Mouse (Mus musculus) lung, embryonic 15.5 days (tissue): ENCODE data around the gene Clasp2. TPM values are rescaled to one million over a fixed set of nuclear protein-coding genes. Genes with fewer than 3 reads are reported as not detected.

ENCODE experiments used
- ATAC-seq: fragments of 200-750 bp; cut with Nextera tagmentation; 2 replicates; pipeline ENCODE4 v1.8.0; 2017; ENCODE audit warnings: moderate number of reproducible peaks, borderline replicate concordance; ENCODE audit not compliant: low FRiP score, low TSS enrichment; ENCODE audit errors: extremely low read depth
- H3K27ac ChIP-seq: fragments of 300-500 bp; sonication (generic); 2 replicates; pipeline ENCODE4 v1.5.1; 2015; ENCODE audit warnings: moderate library complexity, mild to moderate bottlenecking, inconsistent platforms
- H3K27me3 ChIP-seq: fragments of 300-500 bp; sonication (generic); 2 replicates; pipeline ENCODE4 v1.6.1; 2015; ENCODE audit warnings: inconsistent platforms
- H3K36me3 ChIP-seq: fragments of 300-500 bp; sonication (generic); 2 replicates; pipeline ENCODE4 v1.6.1; 2015; ENCODE audit warnings: inconsistent platforms
- H3K4me1 ChIP-seq: fragments of 300-500 bp; sonication (generic); 2 replicates; pipeline ENCODE4 v1.6.1; 2015; ENCODE audit warnings: inconsistent platforms
- H3K4me2 ChIP-seq: fragments of 300-500 bp; sonication (generic); 2 replicates; pipeline ENCODE4 v1.6.1; 2015; ENCODE audit warnings: inconsistent platforms, mild to moderate bottlenecking, moderate library complexity
- H3K4me3 ChIP-seq: fragments of 300-500 bp; sonication (generic); 2 replicates; pipeline ENCODE4 v1.5.1; 2015; ENCODE audit warnings: mild to moderate bottlenecking, inconsistent platforms
- H3K9ac ChIP-seq: fragments of 300-500 bp; sonication (generic); 2 replicates; pipeline ENCODE4 v1.6.1; 2015; ENCODE audit warnings: inconsistent platforms
- H3K9me3 ChIP-seq: fragments of 300-500 bp; sonication (generic); 2 replicates; pipeline ENCODE4 v1.6.1; 2016; ENCODE audit warnings: inconsistent platforms
- WGBS: fragments of 180-500 bp; shearing (Covaris S2); methylation state at CpG from one replicate; pipeline ENCODE4 v1.1.7; 2015; 5-methylcytosine and 5-hydroxymethylcytosine counted together
- polyA plus RNA-seq: library from polyadenylated mRNA; unstranded; fragments of >200 nt; fragmentation: Nextera tagmentation; extraction: Ambion mirVana; gene quantifications from 2 replicates; pipeline ENCODE4 v1.2.1, GENCODE M21; 2015

Clasp2 gene
- polyA plus RNA-seq, 1 experiment from 2014 or later, result 27.3 TPM

DNA sequence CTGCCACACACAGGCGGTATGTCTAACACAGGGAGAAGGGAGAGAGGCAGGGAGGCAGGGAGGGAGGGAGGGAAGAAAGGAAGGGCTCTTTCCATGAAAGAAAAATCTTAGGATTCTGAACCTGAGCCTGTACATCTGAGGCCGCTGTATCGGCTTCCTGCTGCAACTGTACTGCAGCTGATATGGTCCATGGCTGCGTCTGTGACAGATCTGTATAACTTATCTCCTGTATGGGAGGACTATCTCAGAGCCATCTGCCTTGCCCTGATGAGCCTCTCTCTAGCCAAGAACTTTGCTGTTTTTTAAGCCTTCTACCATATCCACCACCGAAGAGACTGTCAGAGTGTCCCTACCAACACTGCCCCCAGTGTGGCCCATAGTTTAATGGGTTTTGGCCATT lies 174.5 kb downstream of the Clasp2 start:
- Histone ChIP-seq H3K4me1 (no peaks in the 10 kb centered on the region), H3K9ac (no peak overlapping the region), H3K9me3 (no peaks in the 10 kb centered on the region), H3K27me3 (no peaks in the 10 kb centered on the region), H3K36me3 (peaks cover 41% of the 10 kb centered on the region), H3K4me3 (no peak overlapping the region), H3K4me2 (no peak overlapping the region), H3K27ac (no peak overlapping the region)
- no peak for ATAC-seq
- 95% methylated on average over 5 of the region's 5 CpGs for WGBS

DNA sequence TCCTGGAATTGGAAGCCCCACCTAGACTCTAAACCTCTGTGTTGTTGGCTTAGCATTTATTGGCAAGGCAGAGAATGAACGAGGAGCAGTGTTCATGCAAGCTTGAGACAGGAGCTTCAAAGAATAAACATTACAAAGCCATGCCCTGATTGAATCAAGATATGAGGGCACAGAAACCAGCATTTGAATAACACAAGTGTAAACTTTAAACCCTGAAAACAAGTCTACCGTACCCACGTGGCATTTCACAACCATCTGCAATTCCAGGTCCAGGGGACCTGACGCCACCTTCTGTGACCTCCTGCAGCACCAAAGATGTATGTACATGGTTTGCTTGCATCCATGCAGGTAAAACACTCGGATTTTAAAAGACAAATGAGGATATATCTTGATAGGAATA lies 181.4 kb downstream of the Clasp2 start:
- H3K27ac ChIP-seq, result no peak overlapping the region
- no peak for ATAC-seq
- H3K36me3 ChIP-seq, result peaks cover 15% of the 10 kb centered on the region; the same call in 1 of the 2 replicates
- no peaks in the 10 kb centered on the region for H3K9me3 ChIP-seq
- no peaks in the 10 kb centered on the region for H3K27me3 ChIP-seq
- 88% methylated on average over 5 of the region's 5 CpGs for WGBS
- no peak overlapping the region for H3K4me3 ChIP-seq
- H3K9ac ChIP-seq, result no peak overlapping the region
- no peak overlapping the region for H3K4me2 ChIP-seq
- no peaks in the 10 kb centered on the region for H3K4me1 ChIP-seq

DNA sequence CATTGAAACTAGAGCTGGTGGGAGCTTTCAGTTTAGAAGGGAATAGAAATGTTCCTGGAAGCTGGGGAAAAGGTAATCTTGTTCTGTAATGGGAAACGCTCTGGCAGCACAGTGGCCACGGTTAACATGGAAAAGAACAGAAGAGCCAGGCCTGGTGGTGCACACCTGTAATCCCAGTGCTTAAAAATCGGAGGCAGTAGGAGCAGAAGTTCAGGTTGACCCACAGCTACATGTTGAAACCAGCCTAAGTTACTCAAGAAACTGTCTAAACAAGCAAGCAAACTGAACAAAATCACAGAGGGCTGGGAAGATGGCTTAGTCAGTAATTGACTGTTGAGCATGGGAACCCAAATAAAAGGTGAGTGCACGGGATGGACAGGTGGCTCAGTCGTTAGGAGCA lies 183.6 kb downstream of the Clasp2 start:
- 84% methylated on average over 5 of the region's 5 CpGs for WGBS
- no peak overlapping the region for H3K27ac ChIP-seq
- peaks cover 12% of the 10 kb centered on the region; the same call in 1 of the 2 replicates for H3K36me3 ChIP-seq
- no peaks in the 10 kb centered on the region for H3K4me1 ChIP-seq
- no peaks in the 10 kb centered on the region for H3K9me3 ChIP-seq
- ATAC-seq, result no peak
- no peak overlapping the region for H3K9ac ChIP-seq
- H3K27me3 ChIP-seq, result no peaks in the 10 kb centered on the region
- no peak overlapping the region for H3K4me2 ChIP-seq
- no peak overlapping the region for H3K4me3 ChIP-seq

DNA sequence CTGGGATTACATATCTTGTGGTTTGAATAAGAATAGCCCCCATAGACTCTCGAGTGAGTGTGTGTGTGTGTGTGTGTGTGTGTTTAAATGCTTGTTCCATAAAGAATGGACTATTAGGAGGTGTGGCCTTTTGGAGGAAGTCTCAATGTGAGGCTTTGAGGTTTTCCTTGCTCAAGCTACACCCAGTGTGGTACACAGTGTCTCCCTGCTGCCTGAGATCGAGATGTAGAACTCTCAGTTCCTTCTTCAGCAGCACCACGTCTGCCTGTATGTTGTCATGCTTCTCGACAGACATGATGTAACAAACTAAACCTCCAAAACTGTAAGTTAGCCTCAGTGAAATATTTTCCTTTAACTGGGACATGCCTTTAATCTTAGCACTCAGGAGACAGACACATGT lies 187.3 kb downstream of the Clasp2 start:
- Histone ChIP-seq H3K4me3 (no peak overlapping the region), H3K9me3 (no peaks in the 10 kb centered on the region), H3K27me3 (no peaks in the 10 kb centered on the region), H3K27ac (no peak overlapping the region), H3K4me2 (no peak overlapping the region), H3K4me1 (peaks cover 19% of the 10 kb centered on the region), H3K36me3 (no peaks in the 10 kb centered on the region), H3K9ac (no peak overlapping the region)
- WGBS, result 69% methylated on average over 4 of the region's 4 CpGs
- ATAC-seq, result no peak

DNA sequence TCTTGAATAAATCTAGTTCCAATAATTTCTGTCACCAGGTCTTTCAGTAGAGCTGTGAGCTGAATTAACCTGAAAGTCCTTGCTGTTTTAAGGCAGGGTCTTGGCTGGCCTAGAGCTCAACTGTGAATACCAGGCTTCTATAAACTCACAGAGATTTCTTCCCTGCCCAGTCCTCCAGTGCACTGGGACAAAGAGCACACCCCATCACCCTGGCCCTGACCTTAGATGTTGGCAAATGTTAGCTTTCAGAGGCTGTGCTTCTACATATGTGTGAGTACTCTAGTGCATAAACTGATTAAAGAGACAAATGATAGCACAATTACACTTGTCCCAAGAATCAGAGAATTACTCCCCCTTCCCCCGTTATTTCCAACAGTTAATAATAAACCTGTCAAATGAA lies 188.4 kb downstream of the Clasp2 start:
- Histone ChIP-seq H3K27me3 (no peaks in the 10 kb centered on the region), H3K4me2 (no peak overlapping the region), H3K4me1 (peaks cover 20% of the 10 kb centered on the region), H3K4me3 (no peak overlapping the region), H3K27ac (no peak overlapping the region), H3K36me3 (no peaks in the 10 kb centered on the region), H3K9me3 (no peaks in the 10 kb centered on the region), H3K9ac (no peak overlapping the region)
- 82% methylated on average over 1 of the region's 1 CpGs for WGBS
- no peak for ATAC-seq

DNA sequence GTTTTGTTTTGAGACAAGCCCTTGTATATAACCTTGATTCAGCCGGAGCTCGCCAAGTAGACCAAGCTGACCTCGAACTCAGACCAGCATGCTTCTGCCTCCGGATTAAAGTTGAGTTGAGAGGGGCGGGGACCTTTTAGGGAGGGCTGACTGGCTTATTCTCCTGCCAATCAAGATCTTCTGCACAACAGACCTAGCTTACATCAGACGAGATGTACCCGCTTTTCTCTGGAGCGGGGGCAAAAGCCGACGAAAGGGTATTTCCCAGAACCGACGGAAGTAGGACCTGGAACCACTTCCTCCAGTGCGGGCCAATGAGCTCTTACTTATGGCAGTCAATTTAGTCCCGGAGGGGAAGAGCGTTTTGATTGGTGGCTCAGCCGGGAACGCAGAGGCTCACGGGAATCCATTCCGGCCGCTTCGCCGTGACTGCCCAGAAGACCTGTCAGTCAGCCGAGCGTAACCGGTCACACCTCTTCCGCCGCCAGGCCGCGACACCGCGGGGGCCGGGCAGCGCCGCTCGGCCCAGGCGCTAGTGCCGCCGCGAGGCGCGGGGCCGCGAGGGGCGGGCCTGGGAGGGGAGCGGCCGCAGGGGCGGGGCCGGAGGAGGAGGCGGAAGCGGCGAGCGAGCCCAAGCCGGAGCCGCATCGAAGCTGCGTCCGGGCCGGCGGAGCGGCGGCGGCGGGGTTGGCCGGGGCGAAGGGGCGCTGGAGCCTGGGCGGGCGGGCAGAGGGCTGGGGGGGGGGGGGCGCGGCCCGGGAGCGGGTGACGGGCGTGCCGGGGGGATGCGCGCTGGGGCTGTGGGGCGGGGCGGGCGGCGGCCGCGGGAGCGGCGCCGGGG lies 189.5 kb downstream of the Clasp2 start, which contains the start of gene Ubp1:
TSS of gene Ubp1 (plus strand) at position 401 of the 841 bp plus-strand sequence.
- H3K9ac ChIP-seq, result peak within 1 kb of the TSS; percentile 93
- H3K4me2 ChIP-seq, result peak within 1 kb of the TSS; percentile 79
- WGBS, result under 1% methylated on average over 45 of the region's 86 CpGs
- peak; percentile 98 for ATAC-seq
- H3K36me3 ChIP-seq, result no peaks in the 10 kb centered on the region
- H3K4me3 ChIP-seq, result peak within 1 kb of the TSS; percentile 99
- H3K27me3 ChIP-seq, result no peaks in the 10 kb centered on the region
- H3K4me1 ChIP-seq, result peaks cover 25% of the 10 kb centered on the region
- H3K27ac ChIP-seq, result peak within 1 kb of the TSS; percentile 88
- no peaks in the 10 kb centered on the region for H3K9me3 ChIP-seq

DNA sequence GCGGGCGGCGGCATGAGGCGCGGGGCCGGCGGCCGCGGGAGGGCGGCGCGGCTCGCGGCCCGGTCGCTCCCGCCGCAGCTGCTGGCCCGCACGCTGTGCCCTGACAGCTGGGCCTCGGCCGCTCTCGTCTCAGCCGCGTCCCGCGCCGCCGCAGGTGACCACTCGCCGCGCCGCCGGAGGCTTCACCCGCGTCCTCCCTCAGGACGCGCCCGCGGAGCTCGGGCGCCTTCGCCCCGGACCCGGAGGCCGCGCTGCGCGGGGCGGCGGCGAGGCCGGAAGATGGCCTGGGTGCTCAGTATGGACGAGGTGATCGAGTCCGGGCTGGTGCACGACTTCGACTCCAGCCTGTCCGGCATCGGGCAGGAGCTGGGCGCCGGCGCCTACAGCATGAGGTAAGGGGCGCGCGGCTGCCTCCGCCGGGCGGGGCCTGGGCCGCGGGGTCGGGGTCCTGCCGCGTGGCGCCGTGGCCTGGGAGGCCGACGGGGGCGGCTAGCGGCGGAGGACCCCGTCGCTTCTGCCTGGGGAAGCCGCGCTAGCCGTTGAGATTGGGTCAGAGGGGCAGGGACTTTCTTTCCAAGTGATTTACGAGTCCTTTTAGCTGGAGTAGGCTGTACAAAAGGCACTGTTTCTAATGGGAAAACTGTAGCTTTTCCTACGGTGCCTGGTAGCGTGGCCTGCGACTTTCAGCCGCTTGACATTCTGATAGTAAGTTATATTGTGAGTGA lies 190.3 kb downstream of the Clasp2 start:
- WGBS, result 0% methylated on average over 64 of the region's 91 CpGs
- H3K4me2 ChIP-seq, result peak overlapping the region; percentile 79
- H3K9me3 ChIP-seq, result no peaks in the 10 kb centered on the region
- peak overlapping the region; percentile 87 for H3K27ac ChIP-seq
- H3K4me3 ChIP-seq, result peak overlapping the region; percentile 99
- peaks cover 26% of the 10 kb centered on the region for H3K4me1 ChIP-seq
- peak overlapping the region; percentile 93 for H3K9ac ChIP-seq
- peak; percentile 49 for ATAC-seq
- H3K27me3 ChIP-seq, result no peaks in the 10 kb centered on the region
- H3K36me3 ChIP-seq, result no peaks in the 10 kb centered on the region

DNA sequence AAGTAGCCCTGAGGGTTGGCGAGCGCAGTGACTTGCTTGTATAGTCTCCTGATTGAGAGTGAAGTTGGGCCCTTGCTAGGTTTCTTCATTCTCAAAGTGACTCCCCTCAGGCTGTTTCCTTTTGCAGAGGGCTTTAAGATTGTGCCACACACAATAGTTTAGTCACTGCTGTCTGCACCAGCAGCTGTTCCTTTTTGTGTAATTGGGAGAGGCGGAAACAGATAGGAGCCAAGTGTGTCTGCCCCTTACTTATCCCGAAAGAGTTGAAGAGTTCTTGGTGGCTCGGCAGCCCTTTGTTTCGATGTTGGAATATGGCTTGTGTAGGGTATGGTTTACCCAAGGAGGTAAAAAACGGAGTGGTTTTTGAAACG lies 190.8 kb downstream of the Clasp2 start:
- no peak for ATAC-seq

DNA sequence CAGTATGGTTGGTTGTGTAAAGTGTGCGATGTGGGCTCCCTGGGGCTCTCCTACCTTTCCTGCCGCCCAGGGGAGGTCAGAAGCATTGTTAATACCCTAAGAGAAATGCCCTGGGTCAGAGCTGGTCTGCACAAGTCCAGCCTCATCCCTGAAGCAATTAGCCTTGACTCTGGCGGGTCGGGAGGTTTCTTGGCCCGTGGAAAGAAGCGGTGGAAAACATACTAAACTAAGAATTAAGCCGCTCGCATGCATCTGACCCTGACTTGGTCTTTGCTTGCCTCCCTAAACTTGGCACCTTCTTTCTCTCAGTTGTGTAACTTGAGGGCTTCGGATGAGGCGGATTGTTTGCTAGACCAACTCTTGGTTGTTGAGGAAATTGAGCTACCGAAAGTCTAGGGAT lies 191.2 kb downstream of the Clasp2 start:
- no peaks in the 10 kb centered on the region for H3K27me3 ChIP-seq
- no peaks in the 10 kb centered on the region for H3K9me3 ChIP-seq
- no peaks in the 10 kb centered on the region for H3K36me3 ChIP-seq
- no peak for ATAC-seq
- peak overlapping the region; percentile 93 for H3K9ac ChIP-seq
- H3K4me2 ChIP-seq, result peak overlapping the region; percentile 79
- peaks cover 26% of the 10 kb centered on the region for H3K4me1 ChIP-seq
- H3K27ac ChIP-seq, result peak overlapping the region; percentile 87
- WGBS, result 10% methylated on average over 11 of the region's 11 CpGs
- peak overlapping the region; percentile 99 for H3K4me3 ChIP-seq

More for the DNA sequence above, 190.8 kb downstream of the Clasp2 start:
- peak overlapping the region; percentile 87 for H3K27ac ChIP-seq
- H3K27me3 ChIP-seq, result no peaks in the 10 kb centered on the region
- no peaks in the 10 kb centered on the region for H3K36me3 ChIP-seq
- WGBS, result under 1% methylated on average over 8 of the region's 8 CpGs
- H3K9ac ChIP-seq, result peak overlapping the region; percentile 93
- H3K4me3 ChIP-seq, result peak overlapping the region; percentile 99
- peaks cover 26% of the 10 kb centered on the region for H3K4me1 ChIP-seq
- H3K9me3 ChIP-seq, result no peaks in the 10 kb centered on the region
- H3K4me2 ChIP-seq, result peak overlapping the region; percentile 79

DNA sequence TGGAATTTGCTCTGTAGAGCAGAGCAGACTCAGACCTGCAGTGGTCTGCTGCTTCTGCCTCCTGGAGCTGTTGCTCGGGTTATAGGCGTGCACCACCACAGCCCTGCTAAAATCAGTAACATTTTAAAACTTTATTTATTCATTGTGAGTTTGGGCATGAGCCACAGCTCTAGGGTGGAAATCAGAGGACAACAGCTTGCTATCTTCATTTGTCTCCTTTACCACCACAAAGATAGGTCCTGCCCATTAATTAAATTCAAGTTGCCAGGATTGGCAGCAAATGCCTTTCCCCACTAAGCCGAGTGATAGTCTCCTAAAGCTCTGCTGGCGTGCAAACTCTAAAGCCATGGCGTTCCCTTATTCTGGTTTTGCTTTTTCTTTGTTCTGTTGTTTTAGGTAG lies 194.4 kb downstream of the Clasp2 start:
- ATAC-seq, result no peak
- H3K4me1 ChIP-seq, result peaks cover 21% of the 10 kb centered on the region
- H3K9me3 ChIP-seq, result no peaks in the 10 kb centered on the region
- H3K27ac ChIP-seq, result no peak overlapping the region
- no peaks in the 10 kb centered on the region for H3K36me3 ChIP-seq
- no peaks in the 10 kb centered on the region for H3K27me3 ChIP-seq
- no peak overlapping the region for H3K4me3 ChIP-seq
- 80% methylated on average over 5 of the region's 5 CpGs for WGBS
- H3K4me2 ChIP-seq, result no peak overlapping the region
- H3K9ac ChIP-seq, result no peak overlapping the region

DNA sequence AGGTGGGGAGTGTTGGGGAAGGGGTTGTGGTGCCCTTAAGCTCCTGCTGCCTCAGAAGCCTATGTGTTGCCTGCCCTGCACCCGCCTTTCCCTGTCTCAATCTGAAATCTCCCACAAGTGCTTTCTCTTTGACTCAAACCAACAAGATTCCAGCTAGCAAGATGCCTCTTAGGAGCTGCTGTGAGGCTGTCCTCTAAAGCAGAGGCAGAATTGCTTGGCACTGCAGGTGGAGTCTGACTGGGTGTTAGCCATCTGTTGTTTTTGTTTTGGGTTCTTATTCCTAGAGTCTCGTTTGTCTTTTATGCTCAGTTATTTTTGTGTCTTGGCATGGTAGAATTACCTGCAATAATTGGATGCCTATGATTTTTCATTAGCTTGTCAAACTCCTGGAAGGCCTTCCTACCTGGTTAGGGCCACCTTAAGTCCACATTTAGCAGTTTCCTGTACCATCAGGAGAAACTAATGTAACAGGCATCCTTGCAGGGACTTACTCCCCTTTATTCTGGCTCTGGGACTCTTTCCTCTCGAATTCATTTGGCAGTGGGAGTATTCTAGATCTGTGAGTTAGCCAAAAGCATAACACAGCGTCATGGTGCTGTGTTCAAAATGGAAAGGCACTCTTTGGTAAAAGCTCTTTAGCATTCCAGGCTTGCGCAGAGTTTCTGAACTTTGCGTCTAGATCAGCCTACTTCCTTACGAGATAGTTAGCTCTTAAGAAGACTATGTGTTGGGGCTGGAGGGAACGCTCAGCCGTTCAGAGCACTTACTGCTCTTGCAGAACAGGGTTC lies 198.0 kb downstream of the Clasp2 start:
- ATAC-seq, result no peak
- no peaks in the 10 kb centered on the region for H3K36me3 ChIP-seq
- 78% methylated on average over 9 of the region's 9 CpGs for WGBS
- H3K27ac ChIP-seq, result no peak overlapping the region
- no peak overlapping the region for H3K4me2 ChIP-seq
- H3K9me3 ChIP-seq, result no peaks in the 10 kb centered on the region
- H3K9ac ChIP-seq, result no peak overlapping the region
- peaks cover 6% of the 10 kb centered on the region; the same call in 1 of the 2 replicates for H3K4me1 ChIP-seq
- H3K4me3 ChIP-seq, result no peak overlapping the region
- H3K27me3 ChIP-seq, result no peaks in the 10 kb centered on the region
